Mouse (Mus musculus): ENCODE measurements at regions not wholly inside any gene's neighbourhood (a gene's known extent, or its start where the extent isn't known, plus 50 kb on each side); places are given as distances from the start of the nearest gene placed in this dataset.

- Histone ChIP-seq H3K9ac (ENCODE audit: low read depth, low read length, severe bottlenecking) (no peak overlapping the region), H3K9me3 (ENCODE audit: control insufficient read depth, low read length) (no peaks in the 10 kb centered on the region), H3K27me3 (ENCODE audit: control insufficient read depth, insufficient read depth, low read length) (no peaks in the 10 kb centered on the region), H3K27ac (replicated peaks; ENCODE audit: low read depth, low read length) (no peak overlapping the region), H3K36me3 (ENCODE audit: control insufficient read depth, insufficient read depth, low read length) (no peaks in the 10 kb centered on the region), H3K4me1 (ENCODE audit: control insufficient read depth, insufficient read depth, low read length) (no peaks in the 10 kb centered on the region), H3K4me3 (replicated peaks; ENCODE audit: low read length) (no peak overlapping the region), H3K4me2 (replicated peaks; ENCODE audit: low read depth, low read length, severe bottlenecking) (no peak overlapping the region)
- ATAC-seq (ENCODE audit: low FRiP score, low read depth): no peak
- DNase-seq (ENCODE audit: low spot score): peak; percentile 10
- WGBS: 39% methylated on average over 10 of the region's 10 CpGs
- TF ChIP-seq POLR2A (IDR thresholded peaks at IDR 0.05; ENCODE audit: borderline replicate concordance, extremely low read depth, insufficient read depth, insufficient read length): no peak
Observed at GRCm38 (mm10) chr9:27475468-27475867, 78.9 kb downstream of the Spata19 start.

GRCm38 (mm10) chr9:27476636-27477035 lies 80.0 kb downstream of the Spata19 start:
- ATAC-seq (ENCODE audit: low FRiP score, low read depth) (no peak), DNase-seq (ENCODE audit: low spot score) (no peak)
- no peaks in the 10 kb centered on the region for H3K4me1 ChIP-seq (ENCODE audit: control insufficient read depth, insufficient read depth, low read length)
- no peak overlapping the region for H3K27ac ChIP-seq (replicated peaks; ENCODE audit: low read depth, low read length)
- no peak for TF ChIP-seq POLR2A (IDR thresholded peaks at IDR 0.05; ENCODE audit: borderline replicate concordance, extremely low read depth, insufficient read depth, insufficient read length)
- no peak overlapping the region for H3K9ac ChIP-seq (ENCODE audit: low read depth, low read length, severe bottlenecking)
- no peaks in the 10 kb centered on the region for H3K27me3 ChIP-seq (ENCODE audit: control insufficient read depth, insufficient read depth, low read length)
- 74% methylated on average over 5 of the region's 5 CpGs for WGBS
- no peak overlapping the region for H3K4me2 ChIP-seq (replicated peaks; ENCODE audit: low read depth, low read length, severe bottlenecking)
- H3K4me3 ChIP-seq (replicated peaks; ENCODE audit: low read length): no peak overlapping the region
- no peaks in the 10 kb centered on the region for H3K9me3 ChIP-seq (ENCODE audit: control insufficient read depth, low read length)
- H3K36me3 ChIP-seq (ENCODE audit: control insufficient read depth, insufficient read depth, low read length): no peaks in the 10 kb centered on the region

GRCm38 (mm10) chr9:27477079-27477687 lies 80.6 kb downstream of the Spata19 start:
- H3K9ac ChIP-seq (ENCODE audit: low read depth, low read length, severe bottlenecking): no peak overlapping the region
- no peak overlapping the region for H3K4me2 ChIP-seq (replicated peaks; ENCODE audit: low read depth, low read length, severe bottlenecking)
- no peaks in the 10 kb centered on the region for H3K36me3 ChIP-seq (ENCODE audit: control insufficient read depth, insufficient read depth, low read length)
- no peak overlapping the region for H3K27ac ChIP-seq (replicated peaks; ENCODE audit: low read depth, low read length)
- no peaks in the 10 kb centered on the region for H3K4me1 ChIP-seq (ENCODE audit: control insufficient read depth, insufficient read depth, low read length)
- 68% methylated on average over 4 of the region's 4 CpGs for WGBS
- no peak for TF ChIP-seq POLR2A (IDR thresholded peaks at IDR 0.05; ENCODE audit: borderline replicate concordance, extremely low read depth, insufficient read depth, insufficient read length)
- DNase-seq (ENCODE audit: low spot score) (no peak), ATAC-seq (ENCODE audit: low FRiP score, low read depth) (no peak)
- H3K9me3 ChIP-seq (ENCODE audit: control insufficient read depth, low read length): no peaks in the 10 kb centered on the region
- H3K4me3 ChIP-seq (replicated peaks; ENCODE audit: low read length): no peak overlapping the region
- H3K27me3 ChIP-seq (ENCODE audit: control insufficient read depth, insufficient read depth, low read length): no peaks in the 10 kb centered on the region

- Histone ChIP-seq H3K36me3 (ENCODE audit: control insufficient read depth, insufficient read depth, low read length) (no peaks in the 10 kb centered on the region), H3K27ac (replicated peaks; ENCODE audit: low read depth, low read length) (no peak overlapping the region), H3K4me2 (replicated peaks; ENCODE audit: low read depth, low read length, severe bottlenecking) (no peak overlapping the region), H3K9ac (ENCODE audit: low read depth, low read length, severe bottlenecking) (no peak overlapping the region), H3K27me3 (ENCODE audit: control insufficient read depth, insufficient read depth, low read length) (no peaks in the 10 kb centered on the region), H3K9me3 (ENCODE audit: control insufficient read depth, low read length) (no peaks in the 10 kb centered on the region), H3K4me3 (replicated peaks; ENCODE audit: low read length) (no peak overlapping the region), H3K4me1 (ENCODE audit: control insufficient read depth, insufficient read depth, low read length) (no peaks in the 10 kb centered on the region)
- no peak for TF ChIP-seq POLR2A (IDR thresholded peaks at IDR 0.05; ENCODE audit: borderline replicate concordance, extremely low read depth, insufficient read depth, insufficient read length)
- WGBS: 98% methylated on average over 3 of the region's 3 CpGs
- DNase-seq (ENCODE audit: low spot score) (no peak), ATAC-seq (ENCODE audit: low FRiP score, low read depth) (no peak)
Observed at GRCm38 (mm10) chr9:27478346-27478745, 81.7 kb downstream of the Spata19 start.

DNA sequence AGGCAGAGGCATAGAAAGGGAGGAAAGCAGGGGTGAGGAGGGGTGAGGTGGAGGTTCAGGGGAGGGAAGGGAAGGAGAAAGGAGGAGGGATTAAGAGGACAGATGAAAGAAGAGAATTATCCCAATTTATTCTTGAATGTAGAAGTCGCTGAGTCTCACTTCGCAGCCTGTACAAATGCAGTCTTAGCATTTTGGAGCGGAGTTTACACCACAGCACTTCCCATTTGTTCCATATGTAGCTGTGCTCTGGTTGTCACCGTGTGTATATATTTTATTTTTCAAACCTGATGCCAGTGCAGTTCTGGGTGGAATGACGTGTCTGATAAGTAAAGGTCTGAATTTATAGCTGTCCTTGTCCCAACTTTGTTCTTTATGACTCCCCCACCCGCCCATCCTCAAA lies 105.2 kb downstream of the Spata19 start:
- H3K4me1 ChIP-seq (ENCODE audit: control insufficient read depth, insufficient read depth, low read length): no peaks in the 10 kb centered on the region
- TF ChIP-seq POLR2A (IDR thresholded peaks at IDR 0.05; ENCODE audit: borderline replicate concordance, extremely low read depth, insufficient read depth, insufficient read length): no peak
- no peaks in the 10 kb centered on the region for H3K27me3 ChIP-seq (ENCODE audit: control insufficient read depth, insufficient read depth, low read length)
- H3K4me2 ChIP-seq (replicated peaks; ENCODE audit: low read depth, low read length, severe bottlenecking): no peak overlapping the region
- WGBS: 74% methylated on average over 6 of the region's 6 CpGs
- H3K36me3 ChIP-seq (ENCODE audit: control insufficient read depth, insufficient read depth, low read length): no peaks in the 10 kb centered on the region
- H3K27ac ChIP-seq (replicated peaks; ENCODE audit: low read depth, low read length): no peak overlapping the region
- H3K9ac ChIP-seq (ENCODE audit: low read depth, low read length, severe bottlenecking): no peak overlapping the region
- H3K9me3 ChIP-seq (ENCODE audit: control insufficient read depth, low read length): no peaks in the 10 kb centered on the region
- ATAC-seq (ENCODE audit: low FRiP score, low read depth) (no peak), DNase-seq (ENCODE audit: low spot score) (no peak)
- H3K4me3 ChIP-seq (replicated peaks; ENCODE audit: low read length): no peak overlapping the region

DNA sequence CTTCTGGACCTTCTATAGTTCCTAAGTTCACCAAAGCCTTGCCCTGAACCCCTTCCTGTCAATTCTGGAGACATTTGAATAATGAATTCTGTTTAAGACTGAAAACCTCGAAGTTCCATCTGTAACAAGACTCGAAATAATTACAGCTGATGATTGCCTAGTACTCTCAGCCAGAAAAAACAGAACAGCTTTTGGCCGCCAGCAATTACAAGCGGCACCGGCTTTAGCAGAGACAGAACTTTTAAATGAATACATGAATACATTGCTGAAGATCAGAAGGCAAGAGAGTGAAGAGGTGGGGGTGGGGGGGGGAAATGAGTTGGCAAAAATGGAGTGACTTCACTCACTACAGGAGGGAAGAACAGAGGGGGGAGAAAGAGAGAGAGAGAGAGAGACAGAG lies 112.6 kb downstream of the Spata19 start:
- no peaks in the 10 kb centered on the region for H3K27me3 ChIP-seq (ENCODE audit: control insufficient read depth, insufficient read depth, low read length)
- H3K36me3 ChIP-seq (ENCODE audit: control insufficient read depth, insufficient read depth, low read length): no peaks in the 10 kb centered on the region
- no peak overlapping the region for H3K27ac ChIP-seq (replicated peaks; ENCODE audit: low read depth, low read length)
- TF ChIP-seq POLR2A (IDR thresholded peaks at IDR 0.05; ENCODE audit: borderline replicate concordance, extremely low read depth, insufficient read depth, insufficient read length): no peak
- WGBS: 69% methylated on average over 5 of the region's 5 CpGs
- no peaks in the 10 kb centered on the region for H3K9me3 ChIP-seq (ENCODE audit: control insufficient read depth, low read length)
- no peak overlapping the region for H3K4me2 ChIP-seq (replicated peaks; ENCODE audit: low read depth, low read length, severe bottlenecking)
- no peak for ATAC-seq (ENCODE audit: low FRiP score, low read depth)
- no peak for DNase-seq (ENCODE audit: low spot score)
- no peaks in the 10 kb centered on the region for H3K4me1 ChIP-seq (ENCODE audit: control insufficient read depth, insufficient read depth, low read length)
- no peak overlapping the region for H3K4me3 ChIP-seq (replicated peaks; ENCODE audit: low read length)
- H3K9ac ChIP-seq (ENCODE audit: low read depth, low read length, severe bottlenecking): no peak overlapping the region

Data from limb, embryonic 14.5 days (tissue).